Mouse (Mus musculus) T-helper 17 cell (primary cell): ENCODE data around the gene Gm27027.

Experiments used
- in situ Hi-C, 2 experiments: fragments of 300-600 bp; cut with MboI, MseI; formaldehyde crosslinking; loops; 1 replicate in 1 of 2; 2 replicates in 1 of 2; pipeline ENCODE4 v1.15.1; 2025; ENCODE audit warnings: high pct_unique_total_duplicates in 2 of 2

The Gm27027 gene

GRCm38 (mm10) chr2:93996254-93996653, at the start of gene Gm27027:
TSS of gene Gm27027 (minus strand) at chr2:93996354.
- in situ Hi-C loops = no loop called here

GRCm38 (mm10) chr2:94045411-94046090, 49.4 kb upstream of the Gm27027 start:
- in situ Hi-C loops = loop anchor here in 1 of 2 experiments (5.0 kb wide), 1 partner anchor 207 kb away; no protein-coding TSS in a partner anchor

GRCm38 (mm10) chr2:94044174-94044573, 48.0 kb upstream of the Gm27027 start:
- in situ Hi-C loops = no loop called here

- in situ Hi-C loops = no loop called here
These were observed 47.5 kb upstream of the Gm27027 start for GRCm38 (mm10) chr2:94043662-94044061.

DNA sequence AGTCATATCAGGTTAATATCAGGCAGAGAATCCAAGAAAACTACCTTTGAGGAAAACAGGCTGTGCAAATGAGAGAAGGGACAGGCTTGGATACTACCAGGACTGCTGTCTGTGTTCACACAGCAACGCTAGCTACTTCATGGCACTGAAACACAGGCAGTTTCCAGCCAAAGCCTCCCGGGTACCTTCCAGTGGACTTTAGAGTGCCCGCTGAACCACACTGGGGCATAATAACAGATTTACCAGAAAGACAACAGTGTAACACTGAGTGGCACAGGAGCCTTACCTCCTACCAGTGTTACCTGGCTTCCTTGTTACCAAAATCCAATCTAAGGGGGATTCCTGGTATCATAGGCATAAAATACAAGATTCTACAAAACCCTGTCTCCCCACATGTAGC, 46.3 kb upstream of the Gm27027 start:
- in situ Hi-C loops = no loop called here

- in situ Hi-C loops = no loop called here
These were observed 44.4 kb upstream of the Gm27027 start for GRCm38 (mm10) chr2:94040391-94041125.

DNA sequence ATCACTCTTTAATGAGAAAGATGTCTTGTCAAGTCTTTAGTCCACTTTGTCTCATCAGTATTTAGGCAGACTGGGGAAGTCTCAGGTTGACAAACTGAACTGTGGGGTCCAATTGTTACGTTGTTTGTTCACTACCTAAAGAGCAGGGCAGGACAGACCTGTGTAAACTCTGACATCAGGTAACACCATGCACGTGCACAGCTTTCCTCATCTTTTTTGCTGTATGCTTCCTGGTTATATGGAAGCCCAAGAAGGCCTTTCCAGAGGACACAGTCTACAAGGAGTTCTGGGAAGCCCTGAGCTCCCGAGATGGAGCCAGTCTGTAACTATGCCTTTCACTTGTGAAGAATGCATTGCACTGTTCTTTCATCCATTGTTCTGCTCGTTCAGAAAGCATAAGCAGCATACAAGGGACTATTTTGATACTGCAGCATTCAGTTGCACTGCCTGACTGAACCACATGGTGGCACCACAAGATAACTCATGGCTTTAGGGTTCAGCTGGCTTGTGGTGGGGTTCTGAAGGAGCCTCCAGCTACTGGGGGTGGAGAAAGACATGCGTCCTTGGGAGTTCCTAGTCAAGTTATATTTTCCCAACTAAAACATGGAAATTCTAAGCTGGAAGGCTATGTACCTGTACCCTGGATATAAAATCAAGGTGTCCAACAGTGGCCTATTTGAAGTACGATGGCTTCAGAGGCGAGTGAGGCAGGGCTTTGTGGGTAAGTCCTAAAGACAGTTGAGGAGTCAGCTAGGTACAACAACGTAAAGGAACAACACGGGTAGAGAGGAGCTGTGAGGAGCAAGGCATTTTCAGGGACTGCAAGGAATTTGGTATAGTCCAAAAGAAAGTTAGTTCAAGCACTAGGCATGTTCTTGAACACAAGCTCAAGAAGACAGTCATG, 39.5 kb upstream of the Gm27027 start:
- in situ Hi-C loops = loop anchor here in 1 of 2 experiments (10.0 kb wide), 1 partner anchor 1159 kb away; no protein-coding TSS in a partner anchor

GRCm38 (mm10) chr2:94030602-94031001, 34.4 kb upstream of the Gm27027 start:
- in situ Hi-C loops = loop anchor here in 1 of 2 experiments (10.0 kb wide), 1 partner anchor 1164 kb away; no protein-coding TSS in a partner anchor

DNA sequence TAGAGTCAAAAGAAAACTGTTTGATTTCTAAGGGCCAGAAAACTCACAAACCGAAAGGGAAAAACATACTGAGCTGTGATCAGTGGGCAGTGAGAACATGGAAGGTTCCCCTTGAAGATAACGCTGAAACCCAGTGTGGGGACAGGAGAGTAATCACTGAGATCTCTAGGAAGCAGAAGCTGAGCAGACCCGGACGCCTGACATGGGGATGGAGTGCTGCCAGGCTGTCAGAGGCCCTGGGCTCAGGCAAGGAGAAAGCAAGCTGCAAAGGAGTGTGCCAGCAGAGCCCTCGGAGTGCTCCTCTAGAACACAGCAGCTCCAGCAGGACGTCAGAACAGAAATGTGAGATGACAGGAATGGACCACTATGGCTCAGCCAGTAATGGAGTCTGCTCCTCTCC, 28.5 kb upstream of the Gm27027 start:
- in situ Hi-C loops = no loop called here

DNA sequence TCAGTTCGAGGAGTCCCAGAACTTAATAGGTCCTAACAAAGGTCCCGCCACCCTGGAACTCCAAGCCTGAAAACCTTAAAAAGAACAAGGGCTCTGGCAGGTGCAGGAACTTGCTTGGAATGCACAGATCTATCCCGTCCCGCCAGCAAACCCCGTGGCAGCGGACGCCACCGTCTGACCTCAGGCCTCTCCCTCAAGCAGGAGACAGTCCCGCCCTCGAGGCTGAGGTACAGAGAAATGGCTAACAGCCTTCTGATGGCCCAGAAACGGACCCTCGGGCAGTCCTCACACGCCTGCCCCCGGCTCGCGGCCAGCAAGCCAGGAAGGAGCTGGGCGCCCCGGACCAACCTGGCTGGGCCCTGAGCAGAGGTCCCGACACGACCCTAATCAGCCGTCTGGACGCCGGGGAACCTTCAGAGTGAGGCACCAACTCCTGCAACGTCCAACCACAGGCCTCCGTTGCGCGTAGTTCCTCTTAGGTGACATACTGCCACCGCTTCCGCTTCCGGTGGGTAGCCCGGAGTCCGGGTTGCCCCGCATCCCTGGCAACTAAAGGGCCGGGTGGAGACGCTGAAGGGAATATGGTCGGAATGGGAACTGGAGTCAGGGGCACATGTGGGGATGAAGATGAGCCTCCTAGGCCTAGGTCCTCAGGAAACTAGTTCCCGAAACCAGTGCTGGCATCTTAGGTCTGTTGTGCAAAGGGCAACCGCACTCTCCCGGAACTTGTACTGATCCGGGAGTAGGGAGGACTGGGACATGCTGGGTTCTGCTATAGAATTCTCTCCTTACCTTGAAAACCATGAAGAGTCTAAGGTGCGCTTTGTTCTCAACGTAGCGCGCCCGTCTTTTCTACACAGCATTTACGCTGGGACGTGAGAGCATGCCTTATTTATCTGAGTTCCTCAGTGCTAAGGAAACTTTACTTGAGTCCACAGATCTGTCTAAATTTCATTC, 14.5 kb upstream of the Gm27027 start, which contains the start of gene Alkbh3:
Alkbh3 (minus strand) TSS at position 473 of the 957 bp plus-strand sequence.
- in situ Hi-C loops = no loop called here

DNA sequence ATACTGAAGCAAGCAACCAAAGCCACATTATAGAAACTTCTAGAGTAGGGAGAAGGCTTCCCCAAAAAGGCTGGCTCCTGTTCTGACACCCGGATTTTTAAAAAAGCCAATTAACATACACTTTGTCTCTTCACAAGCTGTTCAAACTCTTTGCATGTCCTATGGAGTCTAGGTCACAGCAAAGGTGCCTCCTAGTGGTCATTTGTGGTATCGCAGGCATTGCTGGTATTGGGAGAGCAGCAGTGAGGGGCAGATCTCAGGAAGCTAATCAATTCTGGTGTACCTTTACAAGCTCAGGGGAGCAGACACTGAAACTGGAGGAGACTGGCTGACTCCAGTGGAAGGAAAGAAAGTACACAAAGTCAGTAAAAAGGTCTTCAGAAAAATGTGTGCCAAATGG, 6.2 kb upstream of the Gm27027 start:
- in situ Hi-C loops = loop anchor here in 1 of 2 experiments (5.0 kb wide), 1 partner anchor 135 kb away; the partner anchor contains the start of gene Accsl

- in situ Hi-C loops = loop anchor here in 1 of 2 experiments (5.0 kb wide), 1 partner anchor 135 kb away; the partner anchor contains the start of gene Accsl
These were observed 5.8 kb upstream of the Gm27027 start for GRCm38 (mm10) chr2:94001918-94002317.

DNA sequence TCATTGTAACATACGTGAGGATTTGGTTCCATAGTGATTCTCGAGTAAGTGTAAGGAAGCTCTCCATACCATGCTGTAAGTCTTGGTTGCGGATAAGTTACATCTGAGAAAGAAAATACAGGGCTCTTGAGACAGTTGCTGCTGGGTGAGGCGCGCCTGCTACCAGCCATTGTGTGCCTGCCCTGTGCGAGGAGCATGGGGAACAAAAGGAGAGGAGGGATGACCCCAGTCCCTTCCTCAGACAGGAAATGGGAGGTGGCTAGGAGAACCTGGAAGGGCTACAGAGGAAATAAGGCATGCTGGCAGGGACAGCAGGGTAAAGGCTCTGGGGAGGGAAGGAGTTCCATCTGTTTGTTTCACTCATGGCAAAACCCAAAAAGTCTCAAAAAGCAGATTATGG, 5.3 kb upstream of the Gm27027 start:
- in situ Hi-C loops = loop anchor here in 1 of 2 experiments (5.0 kb wide), 1 partner anchor 134 kb away; the partner anchor contains the start of gene Accsl

DNA sequence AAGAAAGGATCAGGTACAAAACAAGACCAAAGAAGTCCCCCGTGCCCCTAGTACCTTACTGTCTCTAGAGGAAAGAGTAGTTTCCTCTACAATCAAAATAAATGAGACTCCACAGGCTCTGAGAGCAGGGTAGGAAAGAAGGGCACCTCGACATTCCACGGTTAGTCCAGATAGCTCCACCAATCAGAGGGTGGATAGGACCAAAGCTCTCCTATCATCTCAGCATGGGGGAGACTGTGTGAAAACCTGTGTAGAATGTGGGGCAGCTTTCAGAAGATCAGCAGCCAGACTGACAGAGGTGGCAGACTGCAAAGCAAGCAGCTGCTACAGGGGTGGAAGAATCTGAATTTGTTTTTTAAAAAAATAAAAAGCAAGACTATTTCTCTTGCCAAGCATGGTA, 3.3 kb downstream of the Gm27027 start:
- in situ Hi-C loops = no loop called here

DNA sequence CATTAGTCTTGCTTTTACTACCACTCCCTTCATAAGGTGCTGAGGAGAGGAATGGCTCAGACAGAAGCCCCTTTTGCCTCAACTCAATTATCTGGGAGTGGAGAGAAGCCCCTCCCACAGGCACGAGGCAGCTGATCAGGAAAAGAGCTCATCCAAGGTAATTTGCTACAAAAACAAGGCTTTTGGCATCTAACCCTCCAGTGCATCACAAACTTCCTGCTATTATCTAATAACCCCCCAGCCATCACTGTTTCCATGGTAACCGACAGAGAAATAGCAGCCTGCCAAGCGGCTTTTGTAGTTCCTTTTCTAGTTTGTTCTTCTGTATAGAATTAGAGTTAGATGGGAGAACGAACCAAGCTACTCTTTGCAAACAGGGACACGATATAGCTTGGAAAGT, 3.9 kb downstream of the Gm27027 start:
- in situ Hi-C loops = no loop called here

DNA sequence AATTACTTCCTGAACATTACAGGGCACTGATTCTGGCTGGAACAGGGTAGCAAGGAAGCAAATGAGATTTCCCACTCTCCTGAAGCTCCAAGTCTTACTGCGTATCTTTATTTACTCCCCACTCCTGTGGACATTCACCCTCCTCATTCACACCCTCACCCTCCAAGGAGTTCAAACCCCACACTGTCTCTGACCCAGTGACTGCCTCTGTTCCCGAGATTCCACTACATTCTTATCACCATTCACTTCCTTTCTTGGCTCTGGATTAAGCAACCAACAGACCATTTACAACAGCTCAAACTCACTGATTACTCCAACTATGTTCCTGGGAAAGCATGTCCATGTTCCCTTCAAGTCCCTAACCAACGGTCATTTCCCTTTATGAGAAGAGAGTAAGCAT, 4.8 kb downstream of the Gm27027 start:
- in situ Hi-C loops = no loop called here

DNA sequence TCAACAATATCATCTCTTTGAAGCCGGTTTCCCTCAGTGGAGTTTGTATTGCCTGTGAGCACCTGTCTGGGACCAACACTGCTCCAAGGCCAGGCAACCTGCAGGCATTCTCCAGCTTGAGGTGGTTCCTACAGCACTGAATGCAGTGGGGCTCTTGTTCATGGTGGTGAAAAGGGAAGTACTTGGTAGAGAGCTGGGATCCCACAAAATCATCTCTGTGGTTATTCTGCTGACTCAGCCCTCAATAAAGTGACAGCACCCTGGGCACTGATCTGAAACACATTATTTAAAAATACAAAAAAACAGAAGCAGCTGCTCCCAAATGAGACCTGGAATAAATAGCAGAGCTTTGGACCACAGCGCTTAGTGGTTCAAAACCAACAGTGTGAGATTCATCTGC, 7.7 kb downstream of the Gm27027 start:
- in situ Hi-C loops = no loop called here

- in situ Hi-C loops = no loop called here
These were observed 13.5 kb downstream of the Gm27027 start for GRCm38 (mm10) chr2:93982457-93983235.
